Mouse (Mus musculus): ENCODE measurements around the gene Ccdc30.
A peak's percentile ranks its signal among the peaks of the same experiment; 100 is the strongest.

- TF ChIP-seq POLR2A (IDR thresholded peaks at IDR 0.05; ENCODE audit: borderline replicate concordance, extremely low read depth, insufficient read depth, insufficient read length, poor library complexity, severe bottlenecking) (no peak), CTCF (IDR thresholded peaks at IDR 0.05; ENCODE audit: borderline replicate concordance, extremely low read depth, insufficient read depth, insufficient read length) (peak; percentile 59; the same call in 1 of the 2 replicates)
Observed at GRCm38 (mm10) chr4:119390369-119390768, 25.0 kb downstream of the Ccdc30 start.
